Mouse (Mus musculus) liver, embryonic 13.5 days (tissue): ENCODE results near the gene Kif17. TPM values are rescaled to one million over a fixed set of nuclear protein-coding genes. Genes with fewer than 3 reads are reported as not detected.

Experiments
- ATAC-seq: fragments of 200-750 bp; cut with Nextera tagmentation; 2 replicates; pipeline ENCODE4 v1.8.0; 2017; ENCODE audit warnings: low read depth, mild to moderate bottlenecking, moderate number of reproducible peaks, moderate library complexity
- DNase-seq: peaks from one replicate; pipeline ENCODE4 v3.0.0; 2022
- H3K27ac ChIP-seq: fragments of 300-500 bp; sonication (generic); 2 replicates; pipeline ENCODE4 v1.5.1; 2015; ENCODE audit warnings: moderate library complexity, mild to moderate bottlenecking, inconsistent platforms
- H3K27me3 ChIP-seq: fragments of 300-500 bp; sonication (generic); 2 replicates; pipeline ENCODE4 v1.6.1; 2015; ENCODE audit warnings: mild to moderate bottlenecking, inconsistent platforms
- H3K36me3 ChIP-seq: fragments of 300-500 bp; sonication (generic); 2 replicates; pipeline ENCODE4 v1.6.1; 2015; ENCODE audit warnings: mild to moderate bottlenecking, inconsistent platforms
- H3K4me1 ChIP-seq: fragments of 300-500 bp; sonication (generic); replicated peaks from 2 replicates; pipeline ENCODE4 v1.6.1; 2015; ENCODE audit warnings: inconsistent platforms
- H3K4me2 ChIP-seq: fragments of 300-500 bp; sonication (generic); 2 replicates; pipeline ENCODE4 v1.6.1; 2015; ENCODE audit warnings: inconsistent platforms, mild to moderate bottlenecking, moderate library complexity
- H3K4me3 ChIP-seq: fragments of 300-500 bp; sonication (generic); replicated peaks from 2 replicates; pipeline ENCODE4 v1.5.1; 2015; ENCODE audit warnings: mild to moderate bottlenecking, inconsistent platforms
- H3K9ac ChIP-seq: fragments of 300-500 bp; sonication (generic); 2 replicates; pipeline ENCODE4 v1.6.1; 2015; ENCODE audit warnings: mild to moderate bottlenecking, inconsistent platforms
- H3K9me3 ChIP-seq: fragments of 300-500 bp; sonication (generic); replicated peaks from 2 replicates; pipeline ENCODE4 v1.6.1; 2016; ENCODE audit warnings: inconsistent platforms
- WGBS: fragments of 180-500 bp; shearing (Covaris S2); methylation state at CpG from one replicate; pipeline ENCODE4 v1.1.7; 2015; ENCODE audit not compliant: insufficient replicate concordance; 5-methylcytosine and 5-hydroxymethylcytosine counted together
- polyA plus RNA-seq: library from polyadenylated mRNA; unstranded; fragments of >200 nt; fragmentation: Nextera tagmentation; extraction: Ambion mirVana; gene quantifications from 2 replicates; pipeline ENCODE4 v1.2.1, GENCODE M21; 2015

The Kif17 gene
- polyA plus RNA-seq, 1 experiment from 2014 or later, result 0.23 TPM

DNA sequence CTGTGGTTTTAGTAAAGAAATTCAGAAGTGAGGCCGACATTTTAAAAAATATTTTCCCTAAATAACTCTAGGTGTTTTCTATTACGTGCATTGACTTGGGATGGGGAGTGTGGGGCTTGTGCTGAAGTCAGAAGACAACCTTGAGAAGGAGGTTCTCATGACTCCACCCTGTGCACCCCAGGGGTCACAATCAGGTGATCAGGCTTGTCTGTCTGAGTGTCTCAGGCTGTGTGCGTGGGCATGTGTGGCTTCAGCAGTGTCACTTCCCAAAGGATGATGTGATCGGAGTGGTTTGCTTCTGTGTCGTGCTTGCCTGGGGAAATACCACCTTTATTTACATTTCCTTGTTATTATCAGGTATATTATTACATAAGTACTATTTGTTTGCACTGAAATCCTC is 30.9 kb upstream of the Kif17 start:
- DNase-seq (no peak), ATAC-seq (no peak)
- Histone ChIP-seq H3K9me3 (no peaks in the 10 kb centered on the region), H3K36me3 (peaks cover 37% of the 10 kb centered on the region), H3K4me2 (peak overlapping the region; percentile 86), H3K9ac (peak overlapping the region; percentile 99), H3K4me1 (peaks cover 54% of the 10 kb centered on the region), H3K27me3 (no peaks in the 10 kb centered on the region), H3K27ac (peak overlapping the region; percentile 98), H3K4me3 (peak overlapping the region; percentile 98)
- WGBS, result 62% methylated on average over 5 of the region's 5 CpGs

DNA sequence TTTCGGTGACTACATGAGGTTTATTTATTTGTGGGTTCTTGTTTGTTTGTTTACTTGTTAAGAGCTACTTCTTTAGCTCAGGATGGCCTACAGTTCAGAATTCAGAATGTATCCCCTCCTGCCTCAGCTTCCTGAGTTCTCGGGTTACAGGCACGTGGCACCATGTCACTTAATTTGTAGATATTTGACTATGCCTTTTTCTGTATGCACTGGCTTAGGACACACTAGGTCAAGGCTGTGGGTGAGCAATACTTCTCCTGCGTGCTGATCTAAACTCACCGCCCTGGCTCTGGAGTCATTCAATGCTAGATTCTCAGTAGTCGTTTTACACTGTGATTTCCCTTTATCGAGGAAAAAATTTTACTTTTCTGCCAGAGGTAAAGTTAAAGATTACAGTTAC is 29.5 kb upstream of the Kif17 start:
- H3K27me3 ChIP-seq, result no peaks in the 10 kb centered on the region
- peaks cover 51% of the 10 kb centered on the region for H3K36me3 ChIP-seq
- WGBS, result 41% methylated on average over 7 of the region's 7 CpGs
- no peaks in the 10 kb centered on the region for H3K9me3 ChIP-seq
- H3K4me3 ChIP-seq, result no peak overlapping the region
- H3K27ac ChIP-seq, result peak overlapping the region; percentile 53; the same call in 1 of the 2 replicates
- H3K9ac ChIP-seq, result peak overlapping the region; percentile 99; the same call in 1 of the 2 replicates
- no peak for ATAC-seq
- peaks cover 51% of the 10 kb centered on the region for H3K4me1 ChIP-seq
- no peak for DNase-seq
- peak overlapping the region; percentile 86 for H3K4me2 ChIP-seq

DNA sequence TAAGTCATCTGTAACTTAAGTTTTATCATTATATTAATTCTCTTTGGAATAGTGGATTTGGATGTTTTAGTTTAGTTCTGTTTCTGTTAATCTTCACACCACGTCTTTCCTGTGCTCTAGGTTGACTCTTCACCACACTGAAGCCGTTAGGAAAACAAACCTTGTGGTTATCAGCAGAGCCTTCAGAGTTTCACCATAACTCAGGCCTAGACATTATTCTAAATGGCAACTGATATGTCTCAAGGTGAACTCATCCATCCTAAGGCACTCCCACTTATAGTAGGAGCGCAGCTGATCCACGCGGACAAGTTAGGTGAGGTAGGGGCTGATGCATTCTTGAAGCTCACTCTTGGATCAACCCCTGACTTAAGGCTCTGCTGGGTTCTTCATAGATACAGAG is 28.8 kb upstream of the Kif17 start:
- DNase-seq (no peak), ATAC-seq (no peak)
- H3K4me2 ChIP-seq, result peak overlapping the region; percentile 86; the same call in 1 of the 2 replicates
- peaks cover 57% of the 10 kb centered on the region for H3K36me3 ChIP-seq
- H3K9ac ChIP-seq, result no peak overlapping the region
- H3K27me3 ChIP-seq, result no peaks in the 10 kb centered on the region
- WGBS, result 54% methylated on average over 5 of the region's 5 CpGs
- H3K9me3 ChIP-seq, result no peaks in the 10 kb centered on the region
- H3K4me1 ChIP-seq, result peaks cover 46% of the 10 kb centered on the region
- H3K27ac ChIP-seq, result no peak overlapping the region
- H3K4me3 ChIP-seq, result no peak overlapping the region

DNA sequence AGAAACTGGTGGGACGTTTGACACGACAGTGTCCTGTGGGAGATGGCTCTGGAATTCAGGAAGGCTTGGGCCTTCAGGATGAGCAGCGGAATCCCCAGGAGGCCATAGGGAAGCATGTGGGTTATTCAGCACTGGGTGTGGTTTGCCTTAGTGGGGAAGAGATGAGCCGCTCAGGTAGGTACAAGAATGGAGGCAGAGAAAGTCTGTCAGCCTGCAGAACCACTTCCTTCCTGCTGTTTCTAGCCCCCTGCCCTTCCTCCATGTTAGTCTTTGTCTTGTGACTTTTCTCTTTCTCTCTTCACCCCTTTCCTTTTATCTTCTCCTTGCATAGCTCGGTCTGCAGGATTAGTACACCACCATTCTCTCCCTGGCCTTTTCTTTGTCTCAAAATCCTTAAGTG is 27.8 kb upstream of the Kif17 start:
- H3K27me3 ChIP-seq, result no peaks in the 10 kb centered on the region
- 69% methylated on average over 5 of the region's 5 CpGs for WGBS
- H3K36me3 ChIP-seq, result peaks cover 66% of the 10 kb centered on the region
- H3K4me2 ChIP-seq, result no peak overlapping the region
- no peak overlapping the region for H3K4me3 ChIP-seq
- DNase-seq, result no peak
- no peak for ATAC-seq
- no peaks in the 10 kb centered on the region for H3K9me3 ChIP-seq
- no peak overlapping the region for H3K9ac ChIP-seq
- H3K4me1 ChIP-seq, result peaks cover 46% of the 10 kb centered on the region
- H3K27ac ChIP-seq, result no peak overlapping the region

DNA sequence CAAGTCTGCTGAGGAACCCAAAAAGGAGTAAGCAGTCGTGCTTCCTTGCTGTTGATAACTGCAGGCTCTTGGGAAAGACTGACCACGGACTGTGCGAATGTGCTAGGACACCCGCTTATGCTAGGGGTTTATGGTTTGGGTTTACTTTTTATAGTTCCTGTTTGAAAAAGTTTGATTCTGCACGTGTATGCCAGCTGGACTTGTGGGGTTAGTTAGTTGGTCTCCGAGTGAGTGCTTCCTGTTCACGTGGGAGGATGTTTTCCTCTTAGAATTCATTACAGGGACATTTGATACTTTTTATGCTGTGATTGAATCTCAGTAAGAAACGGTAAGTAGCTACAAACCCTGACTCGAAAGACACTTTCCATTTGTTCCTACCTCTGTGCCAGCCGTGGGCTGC is 26.6 kb upstream of the Kif17 start:
- Histone ChIP-seq H3K36me3 (peaks cover 78% of the 10 kb centered on the region), H3K4me1 (peaks cover 38% of the 10 kb centered on the region), H3K27me3 (no peaks in the 10 kb centered on the region), H3K4me2 (no peak overlapping the region), H3K9ac (no peak overlapping the region), H3K9me3 (no peaks in the 10 kb centered on the region), H3K27ac (no peak overlapping the region), H3K4me3 (no peak overlapping the region)
- 79% methylated on average over 10 of the region's 10 CpGs for WGBS
- no peak for DNase-seq
- no peak for ATAC-seq

DNA sequence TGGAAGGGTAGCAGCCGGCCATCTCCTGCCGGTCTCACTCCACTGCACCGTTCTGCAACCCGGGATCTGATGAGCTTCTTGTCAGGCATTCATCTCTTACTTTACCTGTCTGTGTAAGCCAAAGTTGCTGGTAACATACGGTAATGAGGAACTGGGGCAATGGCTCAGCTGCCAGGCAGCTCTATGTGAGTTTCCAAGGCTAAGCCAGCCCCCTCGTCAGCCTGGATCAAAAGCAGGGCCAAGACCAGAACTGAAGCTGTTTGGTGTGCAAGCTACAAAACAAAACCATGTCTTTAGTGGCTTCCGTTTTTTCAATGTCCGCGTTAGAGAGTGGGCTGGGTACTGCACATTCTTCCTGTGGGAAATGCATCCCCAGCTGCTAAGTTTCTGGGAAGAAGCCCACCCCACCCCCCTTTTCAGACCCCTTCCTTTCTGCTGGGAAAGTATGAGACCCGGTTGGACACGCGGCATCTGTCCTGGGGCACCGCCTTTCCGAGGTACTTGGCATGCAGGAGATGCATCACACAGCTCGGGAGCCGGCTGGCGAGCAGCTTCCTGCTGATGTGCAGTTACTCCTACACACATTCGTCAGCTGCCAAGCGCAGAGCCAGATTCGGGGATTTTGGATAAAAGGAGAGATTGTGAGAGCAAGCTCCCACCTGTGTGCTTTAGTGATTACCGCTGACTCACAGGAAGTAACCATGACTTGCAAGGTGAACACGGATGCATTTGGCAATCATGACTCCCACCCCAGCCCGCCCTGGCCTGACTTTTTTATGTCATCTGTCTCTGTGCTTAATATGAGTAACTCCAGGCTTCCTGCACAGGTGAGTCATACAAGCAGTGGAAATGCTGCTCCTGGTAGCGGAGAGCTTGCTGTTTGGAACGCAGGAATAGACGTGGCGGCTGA is 3.2 kb upstream of the Kif17 start:
- H3K27ac ChIP-seq, result no peak overlapping the region
- H3K4me3 ChIP-seq, result no peak overlapping the region
- ATAC-seq, result no peak
- 74% methylated on average over 27 of the region's 27 CpGs for WGBS
- peaks cover 58% of the 10 kb centered on the region for H3K36me3 ChIP-seq
- H3K27me3 ChIP-seq, result peaks cover 29% of the 10 kb centered on the region
- DNase-seq, result no peak
- H3K9me3 ChIP-seq, result no peaks in the 10 kb centered on the region
- H3K4me1 ChIP-seq, result peaks cover 28% of the 10 kb centered on the region
- H3K9ac ChIP-seq, result no peak overlapping the region
- H3K4me2 ChIP-seq, result no peak overlapping the region

DNA sequence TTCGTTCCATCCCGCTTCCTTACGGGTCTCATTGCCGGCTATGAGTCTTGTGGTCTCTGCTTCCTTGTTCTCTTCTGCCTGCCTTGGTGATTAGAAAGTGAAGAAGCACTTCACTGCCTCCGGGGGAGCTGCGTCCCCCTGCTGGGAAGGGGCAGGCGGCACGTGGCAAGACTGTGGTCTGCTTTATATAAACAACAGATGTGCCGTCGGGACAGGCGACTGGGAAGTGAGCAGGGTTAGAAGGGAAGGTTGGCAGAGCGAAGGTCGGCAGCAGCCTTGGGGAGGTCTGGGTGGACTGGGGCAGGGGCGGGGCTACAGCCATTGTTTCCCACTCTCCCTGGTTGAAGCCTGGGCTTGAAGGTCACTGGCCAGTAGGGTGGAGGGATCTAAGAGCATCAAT is 1.6 kb downstream of the Kif17 start:
- ATAC-seq (no peak), DNase-seq (no peak)
- H3K36me3 ChIP-seq, result peaks cover 10% of the 10 kb centered on the region
- H3K27ac ChIP-seq, result no peak overlapping the region
- H3K4me2 ChIP-seq, result peak overlapping the region; percentile 88
- H3K27me3 ChIP-seq, result peaks cover 60% of the 10 kb centered on the region
- no peaks in the 10 kb centered on the region for H3K9me3 ChIP-seq
- H3K4me3 ChIP-seq, result peak overlapping the region; percentile 19
- under 1% methylated on average over 14 of the region's 14 CpGs for WGBS
- peaks cover 33% of the 10 kb centered on the region for H3K4me1 ChIP-seq
- H3K9ac ChIP-seq, result 0 out of 2 replicates have a peak overlapping the region, but pooled peaks have one; percentile 26

DNA sequence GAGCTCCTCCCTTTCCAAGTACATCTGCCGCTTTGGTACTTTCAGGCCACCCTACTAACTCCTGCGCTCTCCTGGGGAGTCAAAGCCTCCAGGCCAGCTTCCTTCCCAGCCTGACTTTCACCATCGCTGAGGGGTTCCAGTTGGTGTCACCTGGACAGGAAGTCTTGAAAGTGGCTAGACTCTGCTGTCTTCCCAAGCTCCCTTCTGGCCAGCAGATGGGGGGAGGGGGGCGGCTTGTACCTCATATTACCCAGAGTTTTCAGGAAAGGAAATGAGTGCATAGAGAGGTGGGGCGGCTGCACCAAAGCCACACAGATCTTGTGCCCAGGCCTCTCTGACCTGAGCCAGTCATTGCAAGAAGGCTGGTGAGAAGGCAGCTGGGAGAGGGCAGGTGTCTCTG is 2.0 kb downstream of the Kif17 start:
- Histone ChIP-seq H3K27ac (no peak overlapping the region), H3K9ac (no peak overlapping the region), H3K4me2 (peak overlapping the region; percentile 88), H3K9me3 (no peaks in the 10 kb centered on the region), H3K27me3 (peaks cover 64% of the 10 kb centered on the region), H3K36me3 (peaks cover 6% of the 10 kb centered on the region), H3K4me3 (no peak overlapping the region; the same call in 1 of the 2 replicates), H3K4me1 (peaks cover 33% of the 10 kb centered on the region)
- WGBS, result 24% methylated on average over 5 of the region's 5 CpGs
- ATAC-seq (no peak), DNase-seq (no peak)

DNA sequence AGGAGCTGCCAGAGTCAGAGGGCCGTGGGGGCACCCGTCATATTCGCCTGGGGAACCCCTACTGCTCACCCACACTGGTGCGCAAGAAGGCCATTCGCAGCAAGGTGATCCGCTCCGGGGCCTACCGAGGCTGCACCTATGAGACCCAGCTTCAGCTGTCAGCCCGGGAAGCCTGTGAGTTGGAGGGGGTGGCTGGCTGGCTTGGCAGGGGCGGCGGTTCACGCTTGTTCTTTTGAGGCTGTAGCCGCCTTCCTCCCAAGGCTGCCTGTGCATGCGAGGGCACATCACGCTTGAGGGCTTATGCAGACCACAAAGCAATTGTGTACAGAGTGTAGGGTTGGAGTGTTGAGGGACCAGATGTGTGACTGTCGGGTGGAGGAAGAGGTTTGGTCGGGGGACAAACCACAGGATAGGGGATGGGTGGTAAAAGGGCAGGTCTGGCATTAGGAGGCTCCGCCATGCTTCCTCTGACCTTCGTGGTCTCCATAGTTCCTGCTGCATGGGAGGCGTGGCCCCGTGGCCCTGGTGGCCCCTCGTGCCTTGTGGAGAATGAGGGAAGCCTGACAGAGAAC is 7.0 kb downstream of the Kif17 start:
- H3K4me2 ChIP-seq, result no peak overlapping the region
- no peak for DNase-seq
- no peak overlapping the region for H3K27ac ChIP-seq
- H3K4me1 ChIP-seq, result peaks cover 10% of the 10 kb centered on the region
- H3K27me3 ChIP-seq, result peaks cover 46% of the 10 kb centered on the region
- H3K36me3 ChIP-seq, result no peaks in the 10 kb centered on the region
- WGBS, result 38% methylated on average over 22 of the region's 22 CpGs
- no peaks in the 10 kb centered on the region for H3K9me3 ChIP-seq
- ATAC-seq, result no peak
- no peak overlapping the region for H3K4me3 ChIP-seq
- no peak overlapping the region for H3K9ac ChIP-seq

DNA sequence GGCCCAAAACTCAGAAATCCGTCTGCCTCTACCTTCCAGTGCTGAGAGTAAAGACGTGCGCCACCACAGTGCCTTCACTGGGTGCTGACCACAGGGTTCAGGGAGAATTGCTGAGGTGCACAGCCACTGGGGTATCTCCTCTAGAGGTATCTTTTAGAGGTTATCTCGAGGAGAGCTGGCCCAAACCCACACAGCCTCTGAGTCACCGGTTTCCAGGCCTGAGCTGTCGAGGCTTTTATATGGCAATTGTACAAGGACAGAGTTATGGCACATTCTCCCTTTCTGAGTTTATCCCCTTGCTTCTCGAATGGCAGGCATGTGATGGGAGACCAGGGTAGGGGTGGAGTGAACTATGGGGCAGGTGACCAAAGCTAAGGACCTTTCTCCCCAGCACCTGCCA is 8.4 kb downstream of the Kif17 start:
- Histone ChIP-seq H3K27me3 (peaks cover 45% of the 10 kb centered on the region), H3K4me2 (no peak overlapping the region), H3K4me3 (no peak overlapping the region), H3K9me3 (no peaks in the 10 kb centered on the region), H3K27ac (no peak overlapping the region), H3K4me1 (peaks cover 16% of the 10 kb centered on the region), H3K36me3 (no peaks in the 10 kb centered on the region), H3K9ac (no peak overlapping the region)
- no peak for DNase-seq
- no peak for ATAC-seq
- WGBS, result 59% methylated on average over 7 of the region's 7 CpGs

DNA sequence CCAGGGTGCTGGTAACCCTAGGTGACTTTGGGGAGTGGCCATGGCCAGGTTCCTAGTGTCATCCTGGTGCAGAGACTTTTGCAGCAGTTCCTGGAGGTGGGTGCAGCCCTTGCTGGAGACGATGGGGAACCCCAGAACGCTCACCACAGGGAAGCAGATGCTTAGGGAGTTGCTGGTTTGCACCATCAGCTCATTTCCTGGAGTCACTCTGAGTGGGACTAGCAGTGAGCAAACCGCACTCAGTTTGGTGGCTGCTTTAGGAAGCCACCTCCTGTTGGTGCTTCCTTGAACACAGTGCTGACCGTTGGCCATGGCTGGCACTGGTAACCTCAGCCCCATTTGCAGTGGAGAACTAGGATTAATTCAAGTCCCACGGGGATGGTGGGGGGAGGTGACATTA is 9.2 kb downstream of the Kif17 start:
- ATAC-seq (no peak), DNase-seq (no peak)
- WGBS, result 36% methylated on average over 5 of the region's 5 CpGs
- Histone ChIP-seq H3K27ac (no peak overlapping the region), H3K36me3 (no peaks in the 10 kb centered on the region), H3K9ac (no peak overlapping the region), H3K4me1 (peaks cover 16% of the 10 kb centered on the region), H3K4me3 (no peak overlapping the region), H3K9me3 (no peaks in the 10 kb centered on the region), H3K27me3 (peaks cover 48% of the 10 kb centered on the region), H3K4me2 (no peak overlapping the region)
